Mouse (Mus musculus) bone marrow, adult 2 months (tissue): Measurements from ENCODE around the gene Smim11.

Experiments
- CTCF ChIP-seq: fragments of 200-500 bp; IDR thresholded peaks from 2 replicates; pipeline ENCODE4 v1.5.1; 2011; ENCODE audit warnings: low read length, control low read depth; ENCODE audit not compliant: control insufficient read depth, insufficient read depth
- POLR2A ChIP-seq: fragments of 200-500 bp; IDR thresholded peaks from 2 replicates; pipeline ENCODE4 v1.6.1; 2011; ENCODE audit warnings: low read depth, mild to moderate bottlenecking, control low read depth, low read length, borderline replicate concordance; ENCODE audit not compliant: control insufficient read depth

- TF ChIP-seq POLR2A (no peak), CTCF (no peak)
Measured at GRCm38 (mm10) chr16:92316049-92316738, 15.1 kb downstream of the Smim11 start.
